Comparison of ENCODE assay signal across 29 mouse cellular contexts in genomic region chr17:12645461-12645860, GRCm38 (mm10). TPM values are rescaled to one million over a fixed set of nuclear protein-coding genes. Genes with fewer than 3 reads are reported as not detected.
DNase-seq lines count a peak whose midpoint lies in the region; ATAC-seq and TF ChIP-seq lines count a peak whose summit lies in the region.
"Had no signal": no experiment of that assay in that cellular context is flagged by ENCODE, and none has a peak within 500 bp of the region (broad histone marks: within the 10 kb centered on the region; RNA-seq: fewer than 3 reads in every experiment).

No protein-coding gene starts in this region.

- no peak overlapping the region for H3K9ac ChIP-seq in lung, embryonic 15.5 days
- no peak overlapping the region for H3K9ac ChIP-seq in hindbrain, embryonic 16.5 days (ENCODE audit: low read depth, low read length)
- H3K9ac ChIP-seq: heart, embryonic 12.5 days; hindbrain, embryonic 15.5 days; liver, embryonic 13.5 days; midbrain, embryonic 12.5 days; neural tube, embryonic 13.5 days had no signal

- no peaks in the 10 kb centered on the region for H3K4me1 ChIP-seq in kidney, adult 2 months (ENCODE audit: control insufficient read depth, insufficient read depth, low read length)
- no peaks in the 10 kb centered on the region for H3K4me1 ChIP-seq in lung, embryonic 15.5 days
- no peaks in the 10 kb centered on the region for H3K4me1 ChIP-seq in hindbrain, embryonic 16.5 days (ENCODE audit: control insufficient read depth, insufficient read depth, low read depth, low read length)
- H3K4me1 ChIP-seq: heart, embryonic 12.5 days; hindbrain, embryonic 15.5 days; liver, embryonic 13.5 days; megakaryocyte, embryonic 14.5 days; midbrain, embryonic 12.5 days; neural tube, embryonic 13.5 days had no signal

- ATAC-seq in lung, embryonic 15.5 days (ENCODE audit: borderline replicate concordance, extremely low read depth, low FRiP score, low TSS enrichment), result peak; percentile 47; the same call in 1 of the 2 replicates
- ATAC-seq in hindbrain, embryonic 16.5 days, result no peak
- ATAC-seq: CD4-positive, CD25-positive, alpha-beta regulatory T cell, adult 4 months; forebrain, embryonic 16.5 days had no signal

- no peaks in the 10 kb centered on the region for H3K36me3 ChIP-seq in kidney, adult 2 months (ENCODE audit: control insufficient read depth, insufficient read depth, low read length)
- no peaks in the 10 kb centered on the region for H3K36me3 ChIP-seq in lung, embryonic 15.5 days
- H3K36me3 ChIP-seq in hindbrain, embryonic 16.5 days (ENCODE audit: control insufficient read depth, insufficient read depth, low read length), result no peaks in the 10 kb centered on the region
- H3K36me3 ChIP-seq: hindbrain, embryonic 15.5 days; liver, embryonic 13.5 days; midbrain, embryonic 12.5 days; neural tube, embryonic 13.5 days had no signal

- WGBS in kidney, adult 2 months, result 84% methylated on average over 5 of the region's 5 CpGs
- WGBS in lung, embryonic 15.5 days, result 72% methylated on average over 5 of the region's 5 CpGs
- WGBS in hindbrain, embryonic 16.5 days, result 79% methylated on average over 5 of the region's 5 CpGs

- no peak for TF ChIP-seq CTCF in kidney, adult 2 months (conservative IDR thresholded peaks at IDR 0.05; ENCODE audit: insufficient read depth, insufficient read length, low read depth, low read length)
- no peak for TF ChIP-seq CTCF in layer of hippocampus, adult 2 months (conservative IDR thresholded peaks at IDR 0.05)

- peak; percentile 26 for DNase-seq in kidney, adult 2 months
- no peak for DNase-seq in kidney, postnatal 4 days
- peak; percentile 57 for DNase-seq in lung, postnatal 10 days
- DNase-seq in skeletal muscle tissue, adult 2 months (ENCODE audit: low read depth, low spot score), result peak; percentile 38
- DNase-seq in layer of hippocampus, adult 2 months (ENCODE audit: low spot score in 2 of 2), result no peak
- DNase-seq: adrenal gland, postnatal 36 days; cerebellum, adult 2 months; cerebellum, postnatal 14 days; heart, adult 2 months; kidney, adult 8-10 months; kidney, postnatal 36 days; layer of hippocampus, postnatal 36 days; left cerebral cortex, postnatal 4 days; liver, embryonic 13.5 days; right cerebral cortex, postnatal 4 days had no signal

- TF ChIP-seq POLR2A in kidney, adult 2 months (IDR thresholded peaks at IDR 0.05; ENCODE audit: low read depth, low read length), result no peak

- H3K27me3 ChIP-seq in kidney, adult 2 months (replicated peaks; ENCODE audit: control insufficient read depth, insufficient read depth, low read length), result no peaks in the 10 kb centered on the region
- no peaks in the 10 kb centered on the region for H3K27me3 ChIP-seq in lung, embryonic 15.5 days
- H3K27me3 ChIP-seq in hindbrain, embryonic 16.5 days (replicated peaks; ENCODE audit: control insufficient read depth, insufficient read depth, low read length), result no peaks in the 10 kb centered on the region
- H3K27me3 ChIP-seq: heart, embryonic 12.5 days; hindbrain, embryonic 15.5 days; midbrain, embryonic 12.5 days; neural tube, embryonic 13.5 days had no signal

- H3K9me3 ChIP-seq in lung, embryonic 15.5 days, result no peaks in the 10 kb centered on the region
- H3K9me3 ChIP-seq in hindbrain, embryonic 16.5 days (ENCODE audit: control insufficient read depth, low read length), result no peaks in the 10 kb centered on the region
- H3K9me3 ChIP-seq: heart, embryonic 12.5 days; hindbrain, embryonic 15.5 days; liver, embryonic 13.5 days; midbrain, embryonic 12.5 days; neural tube, embryonic 13.5 days had no signal

- H3K27ac ChIP-seq in kidney, adult 2 months (ENCODE audit: insufficient read depth, low read depth, low read length), result no peak overlapping the region
- peak overlapping the region; percentile 35; the same call in 1 of the 2 replicates for H3K27ac ChIP-seq in lung, embryonic 15.5 days
- H3K27ac ChIP-seq in layer of hippocampus, adult 2 months, result no peak overlapping the region
- no peak overlapping the region for H3K27ac ChIP-seq in hindbrain, embryonic 16.5 days (ENCODE audit: low read depth, low read length)
- H3K27ac ChIP-seq: heart, adult 2 months; hindbrain, embryonic 15.5 days; liver, embryonic 13.5 days; midbrain, embryonic 12.5 days; neural tube, embryonic 13.5 days had no signal

- no peak overlapping the region for H3K4me3 ChIP-seq in kidney, adult 2 months (ENCODE audit: insufficient read depth, low read depth, low read length)
- H3K4me3 ChIP-seq in lung, embryonic 15.5 days, result no peak overlapping the region
- no peak overlapping the region for H3K4me3 ChIP-seq in layer of hippocampus, adult 2 months
- H3K4me3 ChIP-seq in hindbrain, embryonic 16.5 days (ENCODE audit: low read length), result no peak overlapping the region
- H3K4me3 ChIP-seq: erythroblast, embryonic 14.5 days; heart, adult 2 months; heart, embryonic 12.5 days; hindbrain, embryonic 15.5 days; liver, embryonic 13.5 days; megakaryocyte, embryonic 14.5 days; midbrain, embryonic 12.5 days; neural tube, embryonic 13.5 days had no signal

- no peak overlapping the region for H3K4me2 ChIP-seq in lung, embryonic 15.5 days
- no peak overlapping the region for H3K4me2 ChIP-seq in hindbrain, embryonic 16.5 days (ENCODE audit: low read length)
- H3K4me2 ChIP-seq: heart, embryonic 12.5 days; hindbrain, embryonic 15.5 days; liver, embryonic 13.5 days; midbrain, embryonic 12.5 days; neural tube, embryonic 13.5 days had no signal

RNA-seq across cellular contexts. Expression of gene Slc22a1, which starts 30.2 kb away (rescaled TPM):
- 468 and 516 TPM in 2 replicates for polyA plus RNA-seq in kidney, adult 2 months (2012; rRNA removed)
- 6.3 and 11.1 TPM in 2 replicates for polyA plus RNA-seq in lung, embryonic 15.5 days (2015; fragmentation: Nextera tagmentation; extraction: Ambion mirVana)
- not detected for total RNA-seq in layer of hippocampus, adult 2 months (2021)
- polyA plus RNA-seq in hindbrain, embryonic 16.5 days (2015; fragmentation: Nextera tagmentation; extraction: Ambion mirVana), result not detected in 2 replicates
- total RNA-seq: gastrocnemius, postnatal 4 days; hematopoietic stem cell, adult 5-6 weeks; layer of hippocampus, postnatal 36 days had no signal
- polyA plus RNA-seq: CD4-positive, CD25-positive, alpha-beta regulatory T cell, adult 4 months; erythroblast, embryonic 14.5 days; forebrain, embryonic 11.5 days; forebrain, embryonic 16.5 days; hindbrain, embryonic 15.5 days; liver, embryonic 13.5 days; midbrain, embryonic 12.5 days; neural tube, embryonic 13.5 days; testis, adult 2 months had no signal

Comparison
In these comparisons a context has a peak if more than half of its experiments do, and no peak if none do; other contexts are left out.
1. DNase-seq: peak in kidney, adult 2 months (single experiment), lung, postnatal 10 days (single experiment) and skeletal muscle tissue, adult 2 months (single experiment); none in kidney, postnatal 4 days (0 of 2) and layer of hippocampus, adult 2 months (0 of 2).
2. RNA of gene Slc22a1, which starts 30.2 kb away (polyA plus RNA-seq): 468 to 516 TPM in kidney, adult 2 months; 6.3 to 11.1 TPM in lung, embryonic 15.5 days and not detected in hindbrain, embryonic 16.5 days; every median in the first group is over 10 times any median in the second.